Mouse (Mus musculus): Measurements from ENCODE around the gene Gm3460. TPM values are rescaled to one million over a fixed set of nuclear protein-coding genes. Genes with fewer than 3 reads are reported as not detected.
A peak's percentile ranks its signal among the peaks of the same experiment; 100 is the strongest.
"Not testable (repeated sequence)": the region's sequence is repeated elsewhere in the genome, so short reads cannot be mapped to it uniquely, and the experiment has no call there.

The Gm3460 gene
- total RNA-seq (2022) = not detected

DNA sequence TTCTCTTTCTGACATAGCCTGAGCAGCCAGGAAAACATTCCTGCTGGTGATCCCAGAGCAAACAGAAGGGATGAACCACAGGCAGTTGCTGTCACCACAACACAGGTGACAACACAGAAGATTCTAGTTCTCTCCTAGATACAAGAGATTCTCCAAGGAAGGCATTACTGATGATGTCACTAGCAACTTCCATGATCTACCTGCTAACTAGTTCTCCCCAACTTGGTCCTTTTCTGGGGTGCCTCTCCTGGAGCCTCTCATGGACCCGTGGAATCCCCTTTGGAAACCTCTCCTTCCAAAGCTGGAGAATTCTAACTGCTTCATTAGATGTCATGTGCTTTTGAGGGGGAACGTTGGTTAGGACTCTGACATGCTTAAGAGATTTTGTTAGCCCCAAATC lies at the start of gene Gm3460:
TSS of gene Gm3460 (minus strand) at position 101 of the 400 bp plus-strand sequence.
- DNase-seq (ENCODE audit: low spot score in 2 of 2) = not testable (repeated sequence)

DNA sequence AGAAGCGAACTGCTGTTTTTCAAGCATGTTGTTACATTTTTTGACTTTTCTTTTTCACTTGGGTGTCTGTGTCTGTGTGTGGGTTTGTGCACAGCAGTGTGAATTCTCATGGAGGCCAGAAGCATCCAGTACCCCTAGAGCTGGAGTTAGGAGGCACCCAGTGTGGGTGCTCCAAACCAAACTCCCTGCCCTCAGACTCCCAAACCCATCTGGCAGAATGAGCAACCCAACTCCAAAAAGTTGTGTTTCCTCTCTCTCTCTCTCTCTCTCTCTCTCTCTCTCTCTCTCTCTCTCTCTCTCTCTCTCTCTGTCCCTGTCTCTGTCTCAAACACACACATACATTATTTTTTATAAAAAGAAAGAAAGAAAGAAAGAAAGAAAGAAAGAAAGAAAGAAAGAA lies 15.8 kb downstream of the Gm3460 start:
- DNase-seq (ENCODE audit: low spot score in 2 of 2) = peak in 1 of 2 experiments; percentile 1

GRCm38 (mm10) chr14:6605004-6605403 lies 17.2 kb downstream of the Gm3460 start:
- DNase-seq (ENCODE audit: low spot score in 2 of 2) = peak in 1 of 2 experiments; percentile 1

GRCm38 (mm10) chr14:6604551-6604950 lies 17.7 kb downstream of the Gm3460 start:
- peak in 1 of 2 experiments; percentile 0 for DNase-seq (ENCODE audit: low spot score in 2 of 2)

DNA sequence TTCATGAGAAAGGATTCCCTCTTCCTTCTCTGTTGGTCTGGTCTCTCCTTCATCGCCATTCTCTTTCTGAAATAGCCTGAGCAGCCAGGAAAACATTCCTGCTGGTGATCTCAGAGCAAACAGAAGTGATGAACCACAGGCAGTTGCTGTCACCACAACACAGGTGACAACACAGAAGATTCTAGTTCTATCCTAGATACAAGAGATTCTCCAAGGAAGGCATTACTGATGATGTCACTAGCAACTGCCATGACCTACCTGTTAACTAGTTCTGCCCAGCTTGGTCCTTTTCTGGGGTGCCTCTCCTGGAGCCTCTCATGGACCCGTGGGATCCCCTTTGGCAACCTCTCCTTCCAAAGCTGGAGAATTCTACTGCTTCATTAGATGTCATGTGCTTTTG lies 31.7 kb downstream of the Gm3460 start, which contains the start of gene Gm3629:
TSS of gene Gm3629 (minus strand) at position 101 of the 400 bp plus-strand sequence.
- DNase-seq (ENCODE audit: low spot score in 2 of 2) = not testable (repeated sequence)

Other genes starting within 250 kb of the Gm3460 start
- gene Gm16440, start 232.1 kb downstream of the Gm3460 start, total RNA-seq (2022) = not detected
- 1 to 10 TPM in 1 of 4 experiments, under 1 TPM in 1, not detected in 2; 0.74 to 1.5 TPM for gene Gm3591, start 209.9 kb downstream of the Gm3460 start, total RNA-seq (2022)
- gene Gm3594, start 177.8 kb downstream of the Gm3460 start, total RNA-seq (2022) = under 1 TPM in 1 of 4 experiments, not detected in 3; 0.46 TPM
- gene Gm8356, start 85.1 kb downstream of the Gm3460 start, total RNA-seq (2022) = not detected
- gene Gm3629, start 31.8 kb downstream of the Gm3460 start, total RNA-seq (2022) = 1 to 10 TPM in 2 of 4 experiments, under 1 TPM in 2; 0.30 to 1.7 (median 0.97) TPM
- under 1 TPM in 1 of 4 experiments, not detected in 3; 0.33 TPM for gene Gm10251, start 61.8 kb upstream of the Gm3460 start, total RNA-seq (2022)
- under 1 TPM in 1 of 4 experiments, not detected in 3; 0.34 TPM for gene Gm8050, start 97.8 kb upstream of the Gm3460 start, total RNA-seq (2022)
- gene Gm3636, start 119.9 kb upstream of the Gm3460 start, total RNA-seq (2022) = 1 to 10 TPM; 2.9 to 3.9 (median 2.9) TPM
- not detected for gene Gm8362, start 152.0 kb upstream of the Gm3460 start, total RNA-seq (2022)
- gene Gm3642, start 217.9 kb upstream of the Gm3460 start, total RNA-seq (2022) = not detected

Measured in left cerebral cortex, adult 8-10 months (tissue).